Mouse (Mus musculus): Measurements from ENCODE around the gene Runx2.

Runx2 gene

DNA sequence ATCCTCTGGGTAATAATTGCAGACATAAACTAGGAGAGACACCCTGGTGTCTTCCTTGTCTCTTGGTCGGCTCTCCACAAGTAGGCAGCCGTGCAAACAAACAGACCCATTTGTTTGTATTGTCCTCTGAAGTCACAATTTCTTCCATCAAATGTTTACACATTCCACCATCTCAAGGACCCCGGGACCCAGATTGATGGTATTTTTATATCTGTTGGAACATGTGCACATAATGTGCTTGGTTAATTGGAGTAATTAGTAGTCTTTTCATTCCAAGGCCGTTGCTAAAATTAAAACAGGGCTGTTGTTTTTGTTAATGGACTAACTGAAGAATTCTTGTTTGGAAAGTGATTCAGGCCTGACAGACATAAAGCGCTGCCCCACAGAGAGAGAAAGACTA is 236.8 kb downstream of the Runx2 start:
- in situ Hi-C loops (cut with MboI; ENCODE audit: low pct_unique_long_range_greater_than_20kb in 1 of 2, low sequenced_read_pairs in 2 of 2, unreplicated experiment in 1 of 2), result no loop called here

DNA sequence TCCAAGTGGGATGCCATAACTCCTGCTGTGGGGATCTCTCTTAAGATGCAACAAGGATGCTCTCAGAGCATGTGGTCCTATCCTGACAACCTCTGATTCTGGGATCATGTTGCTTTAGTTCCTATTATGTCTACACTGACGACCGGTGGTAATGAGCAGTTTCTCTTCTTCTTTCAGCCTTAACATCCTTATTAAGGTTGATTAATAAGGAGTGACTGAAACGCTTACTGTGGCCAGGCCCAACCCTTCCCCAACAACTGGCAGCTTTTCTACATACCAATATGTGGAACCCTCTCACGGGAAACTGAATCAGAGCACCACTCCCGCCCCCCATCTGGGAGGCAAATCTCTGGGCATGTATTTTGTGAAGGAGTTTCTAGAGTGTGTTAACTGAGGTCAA is 243.7 kb downstream of the Runx2 start:
- in situ Hi-C loops (cut with MboI; ENCODE audit: low pct_unique_long_range_greater_than_20kb in 1 of 2, low sequenced_read_pairs in 2 of 2, unreplicated experiment in 1 of 2), result no loop called here

DNA sequence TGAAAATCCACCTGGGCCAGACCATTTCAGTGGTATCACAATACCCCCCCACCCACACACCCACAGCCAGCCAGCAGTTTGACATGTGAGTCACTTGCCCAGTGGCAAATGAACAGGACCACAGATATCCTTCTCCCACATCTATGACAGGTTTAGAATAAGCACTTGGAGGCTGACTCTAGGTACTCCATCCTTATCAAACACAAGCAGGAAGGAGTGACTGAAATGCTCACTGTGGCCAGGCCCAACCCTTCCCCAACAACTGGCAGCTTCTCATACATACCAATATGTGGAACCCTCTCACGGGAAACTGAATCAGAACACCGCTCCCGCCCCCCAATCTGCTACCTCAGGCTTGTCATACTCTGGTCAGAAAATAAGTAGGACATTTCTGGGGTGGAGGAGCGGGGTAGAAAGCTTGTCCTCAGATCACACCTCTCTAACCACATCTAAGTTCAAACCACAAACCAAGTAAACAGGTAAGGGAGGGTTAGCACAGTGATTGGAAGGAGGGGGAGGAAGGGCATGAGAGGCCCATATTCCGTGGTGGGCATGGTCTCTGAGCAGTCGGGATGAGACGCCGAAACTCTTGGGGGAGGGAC is 245.5 kb downstream of the Runx2 start:
- in situ Hi-C loops (cut with MboI; ENCODE audit: low pct_unique_long_range_greater_than_20kb in 1 of 2, low sequenced_read_pairs in 2 of 2, unreplicated experiment in 1 of 2), result no loop called here

DNA sequence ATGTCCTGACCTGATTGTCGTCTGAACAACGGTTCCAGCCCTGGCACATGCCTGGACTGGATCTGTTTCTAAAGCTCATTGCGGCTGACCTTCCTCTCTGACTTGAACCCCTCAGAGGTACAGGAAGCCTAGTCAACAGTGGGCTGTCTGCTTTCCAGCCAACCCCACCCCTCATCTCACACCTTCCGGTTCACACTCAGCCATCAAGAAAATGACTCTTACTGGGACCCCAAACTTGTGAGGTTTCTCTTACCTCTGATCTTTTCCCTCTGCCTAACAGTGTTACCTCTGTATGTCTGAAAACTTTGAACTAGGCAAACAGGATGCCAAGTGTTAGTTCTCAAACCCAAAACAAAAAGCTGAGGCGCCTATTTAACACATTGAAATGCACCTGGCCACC is 247.6 kb downstream of the Runx2 start:
- in situ Hi-C loops (cut with MboI; ENCODE audit: low pct_unique_long_range_greater_than_20kb in 1 of 2, low sequenced_read_pairs in 2 of 2, unreplicated experiment in 1 of 2), result no loop called here

DNA sequence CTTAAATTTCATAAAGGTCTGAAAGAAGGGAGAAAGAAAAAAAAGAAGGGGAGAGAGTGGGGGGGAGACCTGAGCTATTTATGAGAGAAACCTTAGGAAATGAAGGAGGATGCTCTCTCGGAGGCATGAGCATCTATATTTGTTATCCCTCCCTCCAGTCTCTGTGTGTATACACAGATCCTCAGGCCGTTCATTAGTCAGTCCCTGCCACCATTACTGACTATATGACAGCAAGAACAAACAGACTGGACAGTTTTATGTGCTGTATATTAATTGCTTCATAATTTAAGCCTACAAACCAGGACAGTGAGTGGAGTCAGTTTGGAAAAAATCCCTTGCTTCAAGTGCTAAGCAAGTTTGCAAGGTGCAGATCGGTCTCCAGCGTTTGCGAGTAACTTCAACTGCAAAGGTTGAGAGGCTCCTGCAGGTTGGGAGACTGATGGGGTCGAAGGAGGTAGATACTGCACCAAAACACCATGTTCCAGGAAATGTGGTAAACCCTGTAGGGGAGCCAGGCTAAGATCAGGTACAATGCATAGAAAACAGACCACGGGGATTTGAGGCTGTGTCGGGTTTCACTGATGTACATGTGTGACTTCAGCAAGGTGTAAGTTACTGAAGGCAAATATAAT is 248.6 kb downstream of the Runx2 start:
- in situ Hi-C loops (cut with MboI; ENCODE audit: low pct_unique_long_range_greater_than_20kb in 1 of 2, low sequenced_read_pairs in 2 of 2, unreplicated experiment in 1 of 2), result no loop called here

DNA sequence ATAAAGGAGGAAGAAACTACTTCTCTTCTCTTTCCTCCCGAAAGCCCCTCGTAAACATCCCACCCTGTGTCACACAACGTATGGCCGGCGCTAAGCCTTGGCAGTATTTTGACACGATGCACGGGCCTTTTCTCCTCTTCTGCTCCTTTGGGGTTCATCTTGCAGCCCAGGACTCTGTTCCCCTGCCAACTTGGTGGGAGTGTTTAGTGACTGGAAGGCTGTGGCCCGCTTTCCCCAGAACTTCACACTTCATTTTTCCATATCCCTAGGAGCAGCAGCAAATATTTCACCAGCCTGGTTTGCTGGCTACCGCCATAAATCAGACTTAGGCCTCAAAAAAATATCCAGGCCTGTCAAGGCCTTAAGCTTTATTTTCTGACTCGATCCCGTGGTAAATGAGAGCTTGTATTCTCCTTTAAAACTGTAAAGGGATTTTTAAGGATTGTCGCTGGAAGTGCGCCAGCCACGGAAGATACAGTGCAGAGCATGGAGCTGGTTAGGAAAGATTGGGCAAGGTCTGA is 249.2 kb downstream of the Runx2 start:
- in situ Hi-C loops (cut with MboI; ENCODE audit: low pct_unique_long_range_greater_than_20kb in 1 of 2, low sequenced_read_pairs in 2 of 2, unreplicated experiment in 1 of 2), result no loop called here

DNA sequence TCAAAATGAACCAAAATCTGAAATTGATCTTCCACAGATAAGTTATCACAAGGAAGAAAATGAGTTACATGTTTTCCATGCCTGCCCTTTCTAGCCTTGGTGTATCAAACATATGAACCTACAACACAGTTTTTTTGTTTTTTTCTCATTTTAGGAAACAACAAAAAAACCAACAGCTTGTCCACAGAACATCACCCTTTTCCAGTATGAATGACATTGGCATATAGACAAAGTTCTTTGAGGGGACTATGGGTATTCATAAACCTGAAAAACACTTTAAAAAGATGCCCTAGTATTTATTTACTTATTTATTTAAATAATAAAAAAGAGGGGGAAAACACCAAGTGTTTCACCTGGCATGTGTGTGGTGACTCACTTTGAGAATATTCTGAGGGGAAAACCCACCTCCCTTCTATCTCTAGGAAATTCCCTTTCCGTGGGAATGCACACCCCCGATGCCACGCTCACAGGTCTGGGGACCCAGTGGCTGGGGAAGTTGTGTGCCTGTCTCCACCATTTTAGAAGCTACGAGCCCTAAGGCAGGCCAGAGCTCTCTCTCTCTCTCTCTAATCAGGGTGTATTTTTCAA is 249.9 kb downstream of the Runx2 start:
- in situ Hi-C loops (cut with MboI; ENCODE audit: low pct_unique_long_range_greater_than_20kb in 1 of 2, low sequenced_read_pairs in 2 of 2, unreplicated experiment in 1 of 2), result no loop called here

DNA sequence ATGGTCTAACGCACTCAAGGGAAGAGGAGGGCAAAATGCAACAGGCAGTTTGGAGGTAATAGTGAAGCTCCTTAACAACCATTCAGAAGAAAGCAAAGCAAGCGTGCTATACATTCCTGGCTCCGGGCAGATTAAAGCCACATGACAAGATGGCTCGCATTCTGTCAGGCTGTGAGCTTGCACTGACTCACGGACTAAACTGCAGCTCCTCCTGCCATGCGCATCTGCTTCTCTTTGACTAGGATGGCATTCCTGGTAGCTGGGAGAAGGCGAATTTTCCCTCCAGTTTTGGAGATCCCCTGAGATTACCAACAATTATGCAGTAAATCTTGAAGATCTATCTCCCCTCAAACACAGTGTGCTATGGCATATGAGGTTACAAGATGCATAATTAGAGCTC is 254.6 kb downstream of the Runx2 start:
- in situ Hi-C loops (cut with MboI; ENCODE audit: low pct_unique_long_range_greater_than_20kb in 1 of 2, low sequenced_read_pairs in 2 of 2, unreplicated experiment in 1 of 2), result no loop called here

DNA sequence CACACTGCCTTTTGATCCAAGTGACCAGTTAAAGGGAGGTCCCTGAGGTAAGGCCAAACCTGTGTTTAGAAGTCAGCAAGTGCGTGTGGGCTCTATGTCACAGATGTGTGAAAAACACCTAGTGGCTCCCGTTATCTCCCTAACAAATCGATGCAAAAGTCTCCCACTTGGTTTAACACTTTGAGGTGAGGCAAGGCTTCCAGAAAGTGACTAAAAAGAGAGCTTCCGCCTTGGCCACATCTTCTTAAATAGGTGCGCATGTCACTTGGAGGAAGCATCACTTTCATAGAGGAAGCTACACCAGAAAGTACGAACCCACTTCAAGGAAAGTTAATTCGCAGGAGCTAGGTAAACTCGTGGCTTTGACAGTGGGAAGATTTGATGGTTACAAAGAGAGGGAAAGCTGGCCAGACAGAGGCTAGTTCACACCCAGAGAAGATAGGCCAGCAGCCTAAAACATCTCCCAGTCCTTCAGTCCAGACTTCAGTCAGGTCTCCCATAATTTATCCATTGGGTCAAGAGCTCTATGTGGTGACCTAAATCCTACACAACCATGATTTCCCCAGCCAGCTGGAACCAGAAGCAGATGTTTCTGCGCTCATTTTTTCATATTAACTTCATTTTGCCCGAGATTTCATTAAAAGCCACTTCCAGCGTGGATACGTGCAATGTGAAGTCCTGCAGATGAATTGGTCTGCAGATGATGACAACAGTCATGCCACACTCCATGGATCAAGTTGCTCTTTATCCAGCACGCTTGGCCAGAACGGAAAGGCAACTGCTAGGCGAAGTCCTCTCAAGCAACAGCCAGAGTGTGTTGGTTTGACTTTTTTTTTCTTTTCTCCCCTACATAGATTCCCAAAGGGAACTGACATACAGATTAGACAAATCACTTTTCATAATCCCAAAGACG is 257.1 kb downstream of the Runx2 start:
- in situ Hi-C loops (cut with MboI; ENCODE audit: low pct_unique_long_range_greater_than_20kb in 1 of 2, low sequenced_read_pairs in 2 of 2, unreplicated experiment in 1 of 2), result no loop called here

DNA sequence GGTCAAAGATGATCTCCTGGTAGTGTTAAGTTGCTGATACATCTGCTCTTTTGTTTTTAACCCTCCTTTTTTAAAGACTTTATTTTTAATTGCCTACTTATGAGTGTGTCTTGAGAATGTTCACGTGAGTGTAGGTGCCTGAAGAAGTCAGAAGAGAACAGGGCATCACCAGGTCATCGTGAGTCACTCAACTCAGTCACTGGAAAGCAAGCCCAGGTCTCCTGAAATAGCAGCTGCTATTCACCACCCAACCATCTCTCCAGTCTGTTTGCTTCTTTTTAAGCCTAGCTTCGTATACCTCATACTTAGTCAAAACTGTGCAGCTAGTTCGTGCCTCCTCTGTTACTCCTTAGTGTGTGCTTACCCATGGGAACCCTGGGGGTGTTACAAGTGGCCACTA is 259.7 kb downstream of the Runx2 start:
- in situ Hi-C loops (cut with MboI; ENCODE audit: low pct_unique_long_range_greater_than_20kb in 1 of 2, low sequenced_read_pairs in 2 of 2, unreplicated experiment in 1 of 2), result no loop called here

DNA sequence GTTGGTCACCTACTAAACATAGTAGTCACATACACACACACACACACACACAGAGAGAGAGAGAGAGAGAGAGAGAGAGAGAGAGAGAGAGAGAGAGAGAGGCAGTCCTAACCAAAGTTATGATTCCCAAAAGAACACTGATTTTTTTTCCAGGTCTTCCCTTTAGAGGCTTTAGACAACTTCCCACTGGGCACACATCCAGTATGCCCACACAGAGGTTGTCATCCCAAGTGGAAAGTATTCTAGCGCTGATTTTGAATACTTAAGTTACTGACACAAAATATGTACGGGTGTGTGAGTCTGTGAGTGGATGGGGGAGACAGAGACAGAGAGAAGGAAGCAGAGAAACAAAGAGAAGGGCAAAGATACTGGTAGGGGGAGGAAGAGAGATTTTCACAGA is 265.0 kb downstream of the Runx2 start:
- in situ Hi-C loops (cut with MboI; ENCODE audit: low pct_unique_long_range_greater_than_20kb in 1 of 2, low sequenced_read_pairs in 2 of 2, unreplicated experiment in 1 of 2), result no loop called here

DNA sequence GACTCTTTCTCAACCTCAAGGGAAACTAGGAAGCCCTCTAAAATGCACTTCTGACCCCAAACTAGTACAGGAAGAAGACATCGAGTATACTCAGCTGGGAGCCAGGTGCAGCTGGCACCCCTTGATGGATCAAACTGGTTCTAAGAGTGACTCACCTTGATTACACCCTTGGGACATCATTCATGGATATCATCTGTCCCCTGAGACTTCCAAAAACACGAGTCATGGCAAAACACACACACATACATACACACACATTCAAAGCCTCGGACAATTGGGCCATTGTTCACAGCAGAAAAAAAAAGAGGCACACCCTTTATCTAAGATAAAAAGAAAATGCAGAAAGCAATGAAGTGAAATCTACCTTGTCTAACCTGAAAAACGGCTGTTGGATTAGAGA is 266.7 kb downstream of the Runx2 start:
- in situ Hi-C loops (cut with MboI; ENCODE audit: low pct_unique_long_range_greater_than_20kb in 1 of 2, low sequenced_read_pairs in 2 of 2, unreplicated experiment in 1 of 2), result no loop called here

DNA sequence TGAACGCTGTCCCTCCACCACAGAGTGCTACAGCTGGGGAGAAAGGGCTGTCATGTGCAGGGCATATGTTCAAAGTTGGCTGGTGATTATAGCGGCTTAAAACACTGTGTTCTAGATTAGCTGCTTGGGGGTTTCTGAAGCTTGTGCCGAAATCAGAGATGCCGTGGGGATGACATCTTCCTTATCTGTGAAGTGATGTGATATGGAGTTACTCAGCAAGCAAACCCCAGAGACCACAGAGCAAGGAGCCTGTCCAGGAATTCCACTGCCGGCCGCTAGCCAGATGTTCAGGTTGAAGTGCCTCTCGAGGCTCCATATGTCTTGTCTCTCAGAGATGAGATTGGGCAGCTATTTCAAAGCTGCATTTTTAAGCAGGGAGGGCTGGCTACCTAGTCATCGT is 267.8 kb downstream of the Runx2 start:
- in situ Hi-C loops (cut with MboI; ENCODE audit: low pct_unique_long_range_greater_than_20kb in 1 of 2, low sequenced_read_pairs in 2 of 2, unreplicated experiment in 1 of 2), result no loop called here

DNA sequence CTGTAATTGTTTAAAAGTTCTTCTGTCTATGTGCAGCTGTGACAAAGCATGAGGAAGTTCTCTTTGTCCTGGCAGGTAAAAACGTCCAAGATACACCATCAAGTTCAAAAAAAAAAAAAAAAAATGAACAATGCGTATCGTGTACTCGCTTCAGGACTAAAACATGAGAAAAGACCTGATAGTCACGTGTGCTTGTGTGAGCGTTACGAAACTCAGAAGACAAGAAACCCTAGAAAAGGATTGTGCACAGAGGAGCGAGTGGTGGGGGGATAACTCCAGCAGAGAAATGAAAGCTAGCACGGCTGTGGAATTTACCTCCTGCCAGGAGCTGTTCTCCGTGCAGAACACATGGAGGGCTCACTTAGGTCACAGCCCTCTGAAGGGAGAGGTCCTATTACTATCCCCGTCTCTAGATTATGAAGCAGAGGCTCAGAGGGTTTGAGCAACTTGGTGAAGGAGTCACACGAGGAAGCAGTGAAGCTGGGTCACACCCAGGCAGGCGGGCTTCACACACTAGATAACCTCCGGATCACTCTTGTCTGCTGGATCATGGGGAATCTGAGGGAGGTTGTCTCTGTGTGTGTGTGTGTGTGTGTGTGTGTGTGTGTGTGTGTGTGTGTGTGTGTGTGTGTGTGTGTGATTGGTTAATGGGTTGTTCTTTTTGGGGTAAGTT is 269.3 kb downstream of the Runx2 start:
- in situ Hi-C loops (cut with MboI; ENCODE audit: low pct_unique_long_range_greater_than_20kb in 1 of 2, low sequenced_read_pairs in 2 of 2, unreplicated experiment in 1 of 2), result no loop called here

DNA sequence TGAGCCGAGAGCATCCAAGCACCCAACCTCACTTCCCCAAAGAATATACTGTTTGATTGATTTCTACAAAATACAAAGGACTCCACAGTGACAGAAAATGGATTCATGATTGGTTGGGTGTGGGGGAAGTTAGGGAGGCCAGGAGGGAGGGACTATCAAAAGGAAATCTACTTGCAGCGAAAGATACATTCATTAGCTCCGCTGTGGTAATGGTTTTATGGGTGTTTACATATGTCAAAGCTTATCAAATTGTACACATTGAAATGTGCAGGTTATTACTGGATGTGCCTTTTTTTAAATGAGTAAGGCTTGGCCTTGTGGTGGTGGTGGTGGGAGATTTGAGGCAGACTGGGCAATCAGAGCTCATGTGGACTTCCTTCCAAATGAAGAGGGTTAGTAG is 271.9 kb downstream of the Runx2 start:
- in situ Hi-C loops (cut with MboI; ENCODE audit: low pct_unique_long_range_greater_than_20kb in 1 of 2, low sequenced_read_pairs in 2 of 2, unreplicated experiment in 1 of 2), result no loop called here

DNA sequence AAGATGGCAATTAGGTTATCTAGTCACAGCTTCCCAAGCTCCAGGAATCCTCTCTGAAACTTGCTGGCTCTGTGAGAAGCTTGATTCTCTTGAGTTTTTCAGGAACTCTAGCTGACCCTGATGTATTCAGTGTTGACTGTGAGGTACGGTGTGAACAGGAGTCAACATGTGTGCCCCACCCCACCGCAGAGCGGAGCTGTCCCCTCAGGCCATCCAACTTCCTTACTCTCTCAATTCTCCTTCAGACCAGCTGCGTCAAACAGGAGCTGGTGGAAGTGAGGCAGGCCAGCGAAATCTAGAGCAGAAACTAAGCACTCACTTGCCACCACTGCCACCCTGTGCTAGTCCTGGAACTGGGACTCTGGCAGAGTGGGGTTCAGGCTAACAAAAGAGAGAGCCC is 273.9 kb downstream of the Runx2 start:
- in situ Hi-C loops (cut with MboI; ENCODE audit: low pct_unique_long_range_greater_than_20kb in 1 of 2, low sequenced_read_pairs in 2 of 2, unreplicated experiment in 1 of 2), result no loop called here

DNA sequence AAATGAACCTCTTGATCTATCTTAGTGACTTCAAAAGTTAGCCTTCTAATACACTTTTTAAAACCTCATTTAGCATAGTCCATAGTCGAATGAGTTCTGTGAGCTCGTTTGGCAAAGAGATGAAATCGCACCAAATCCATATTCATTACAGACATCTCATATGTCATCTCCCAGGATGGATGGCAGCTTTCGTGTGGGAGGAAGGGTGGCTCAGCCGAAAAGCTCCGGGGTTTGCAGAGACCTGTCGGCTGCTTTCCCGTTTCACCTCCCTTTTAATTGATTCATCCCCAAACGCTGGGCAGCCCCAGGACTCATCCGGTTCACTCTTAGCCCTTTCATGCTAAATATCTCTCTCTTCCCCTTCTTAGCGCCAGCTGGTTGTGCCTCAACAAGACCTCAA is 275.7 kb downstream of the Runx2 start:
- in situ Hi-C loops (cut with MboI; ENCODE audit: low pct_unique_long_range_greater_than_20kb in 1 of 2, low sequenced_read_pairs in 2 of 2, unreplicated experiment in 1 of 2), result no loop called here

DNA sequence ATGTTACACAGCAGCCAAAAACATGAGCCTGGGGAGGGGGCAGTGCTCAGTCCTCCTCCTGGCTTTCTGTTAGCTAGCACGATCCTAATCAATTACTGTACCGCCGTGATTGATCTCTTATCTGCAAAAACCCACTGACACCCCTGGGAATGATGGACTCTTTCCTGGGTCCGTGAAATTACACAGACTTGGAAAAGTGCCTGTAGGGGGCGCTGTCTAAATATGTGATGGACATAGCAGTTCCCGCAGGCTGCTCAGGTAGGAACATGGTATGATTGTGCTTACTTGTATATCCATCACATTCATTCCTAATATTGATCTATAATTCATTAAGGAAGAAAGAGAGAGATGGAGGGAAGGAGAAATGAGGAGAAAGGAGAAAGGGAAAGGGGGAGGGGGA is 284.6 kb downstream of the Runx2 start:
- in situ Hi-C loops (cut with MboI; ENCODE audit: low pct_unique_long_range_greater_than_20kb in 1 of 2, low sequenced_read_pairs in 2 of 2, unreplicated experiment in 1 of 2), result no loop called here

DNA sequence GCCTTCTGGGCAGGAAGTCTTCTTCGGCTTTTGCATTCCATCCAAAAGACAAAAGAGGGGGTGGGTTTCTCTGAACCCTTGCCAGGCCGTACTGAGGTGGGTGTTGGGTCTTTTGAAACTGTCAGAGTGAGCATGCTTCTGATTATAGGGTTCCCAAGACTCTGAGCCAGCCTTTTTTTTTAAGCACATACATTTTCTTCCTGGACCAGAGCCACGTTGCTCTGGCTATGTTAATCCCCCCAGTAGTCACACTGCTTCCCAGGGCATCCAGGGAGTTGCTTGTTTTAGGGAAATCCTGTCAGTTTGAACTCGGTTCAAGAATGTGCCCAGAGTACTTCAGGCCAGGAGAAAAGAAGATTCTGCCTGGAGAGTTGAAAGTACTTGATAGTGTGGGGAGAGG is 286.0 kb downstream of the Runx2 start:
- in situ Hi-C loops (cut with MboI; ENCODE audit: low pct_unique_long_range_greater_than_20kb in 1 of 2, low sequenced_read_pairs in 2 of 2, unreplicated experiment in 1 of 2), result no loop called here
